Mouse (Mus musculus) myocyte (in vitro differentiated cells): ENCODE measurements around the gene Lalba. TPM values are rescaled to one million over a fixed set of nuclear protein-coding genes. Genes with fewer than 3 reads are reported as not detected.

ENCODE experiments used
- H3K27me3 ChIP-seq: one replicate; pipeline ENCODE4 v1.6.1; 2011; ENCODE audit not compliant: control insufficient read depth, insufficient read depth, insufficient read length
- H3K36me3 ChIP-seq: one replicate; pipeline ENCODE4 v1.6.1; 2011; ENCODE audit not compliant: control insufficient read depth, insufficient read depth
- H3K4me2 ChIP-seq: one replicate; pipeline ENCODE4 v1.6.1; 2011; ENCODE audit warnings: low read depth, control low read depth
- H3K4me3 ChIP-seq: one replicate; pipeline ENCODE4 v1.5.1; 2011; ENCODE audit warnings: mild to moderate bottlenecking, control low read depth, moderate library complexity
- H3K79me2 ChIP-seq: one replicate; pipeline ENCODE4 v1.6.1; 2011; ENCODE audit not compliant: control insufficient read depth, insufficient read depth
- H3ac ChIP-seq: one replicate; pipeline ENCODE4 v1.6.1; 2011; ENCODE audit not compliant: control insufficient read depth, insufficient read length
- CEBPB ChIP-seq: IDR thresholded peaks from 2 replicates; pipeline ENCODE4 v1.6.1; 2011; ENCODE audit warnings: mild to moderate bottlenecking, moderate library complexity; ENCODE audit not compliant: poor library complexity, insufficient read depth, severe bottlenecking
- E2F4 ChIP-seq: IDR thresholded peaks from one replicate; pipeline ENCODE4 v1.6.1; 2011; ENCODE audit warnings: mild to moderate bottlenecking, control low read depth, moderate library complexity; ENCODE audit not compliant: insufficient read depth
- MAX ChIP-seq: IDR thresholded peaks from one replicate; pipeline ENCODE4 v1.6.1; 2011; ENCODE audit warnings: low read depth, mild to moderate bottlenecking, control low read depth
- MYOD1 ChIP-seq, 3 experiments: IDR thresholded peaks; one replicate each; pipeline ENCODE4 v1.6.1; 2011; ENCODE audit warnings: control low read depth in 2 of 3, low read depth in 2 of 3, mild to moderate bottlenecking in 2 of 3, moderate library complexity in 1 of 3; ENCODE audit not compliant: insufficient read length in 2 of 3, control insufficient read depth in 1 of 3
- MYOG ChIP-seq, 3 experiments: IDR thresholded peaks; one replicate each; pipeline ENCODE4 v1.6.1; 2011; ENCODE audit warnings: control low read depth in 2 of 3, low read depth in 2 of 3, mild to moderate bottlenecking in 2 of 3; ENCODE audit not compliant: insufficient read length in 2 of 3, control insufficient read depth in 1 of 3, insufficient read depth in 1 of 3
- POLR2A ChIP-seq: IDR thresholded peaks from one replicate; pipeline ENCODE4 v1.6.1; 2011; ENCODE audit warnings: low read depth, mild to moderate bottlenecking, control low read depth, moderate library complexity; ENCODE audit not compliant: insufficient read length
- POLR2AphosphoS2 ChIP-seq: IDR thresholded peaks from one replicate; pipeline ENCODE4 v1.6.1; 2011; ENCODE audit warnings: low read depth, control low read depth; ENCODE audit not compliant: insufficient read length
- REST ChIP-seq: IDR thresholded peaks from one replicate; pipeline ENCODE4 v1.6.1; 2011; ENCODE audit warnings: mild to moderate bottlenecking, control low read depth, moderate library complexity; ENCODE audit not compliant: insufficient read depth, insufficient read length
- SRF ChIP-seq: IDR thresholded peaks from one replicate; pipeline ENCODE4 v1.6.1; 2011; ENCODE audit warnings: low read depth; ENCODE audit not compliant: control insufficient read depth, insufficient read length
- TCF12 ChIP-seq: IDR thresholded peaks from one replicate; pipeline ENCODE4 v1.6.1; 2011; ENCODE audit warnings: mild to moderate bottlenecking, control low read depth; ENCODE audit not compliant: poor library complexity, insufficient read depth, severe bottlenecking
- TCF3 ChIP-seq: IDR thresholded peaks from one replicate; pipeline ENCODE4 v1.6.1; 2011; ENCODE audit warnings: low read depth, control low read depth; ENCODE audit not compliant: insufficient read length
- USF1 ChIP-seq: IDR thresholded peaks from one replicate; pipeline ENCODE4 v1.6.1; 2011; ENCODE audit warnings: low read depth, mild to moderate bottlenecking, control low read depth, moderate library complexity
- polyA plus RNA-seq: library from polyadenylated mRNA; unstranded; fragments of >200 nt; fragmentation: generic; extraction: Trizol; gene quantifications from one replicate; pipeline ENCODE4 v1.2.1, GENCODE M21; 2012; ENCODE audit warnings: missing spikeins

Gene Lalba
- polyA plus RNA-seq, 1 experiment = not detected

- Histone ChIP-seq H3ac (no peak overlapping the region), H3K4me3 (no peak overlapping the region), H3K27me3 (peaks cover 17% of the 10 kb centered on the region), H3K4me2 (no peak overlapping the region), H3K36me3 (no peaks in the 10 kb centered on the region), H3K79me2 (no peaks in the 10 kb centered on the region)
- TF ChIP-seq MYOG (IDR thresholded peaks at IDR 0.05; ENCODE audit: control insufficient read depth in 1 of 3, insufficient read depth in 1 of 3, insufficient read length in 2 of 3, low read depth in 2 of 3) (no peak), POLR2A (no peak), REST (no peak), MAX (no peak), TCF3 (no peak), POLR2AphosphoS2 (no peak), MYOD1 (IDR thresholded peaks at IDR 0.05; ENCODE audit: control insufficient read depth in 1 of 3, insufficient read length in 2 of 3, low read depth in 2 of 3) (no peak), CEBPB (no peak), E2F4 (no peak)
Observed at GRCm38 (mm10) chr15:98497631-98498030, 15.1 kb upstream of the Lalba start.

- Histone ChIP-seq H3K4me3 (no peak within 1 kb of the TSS), H3K79me2 (no peaks in the 10 kb centered on the region), H3K36me3 (no peaks in the 10 kb centered on the region), H3ac (no peak within 1 kb of the TSS), H3K27me3 (peaks cover 25% of the 10 kb centered on the region), H3K4me2 (no peak within 1 kb of the TSS)
- TF ChIP-seq USF1 (no peak), MYOD1 (IDR thresholded peaks at IDR 0.05; ENCODE audit: control insufficient read depth in 1 of 3, insufficient read length in 2 of 3, low read depth in 2 of 3) (no peak), SRF (no peak), E2F4 (no peak), POLR2A (no peak), TCF12 (no peak), REST (no peak), POLR2AphosphoS2 (no peak), MAX (no peak), CEBPB (no peak), MYOG (IDR thresholded peaks at IDR 0.05; ENCODE audit: control insufficient read depth in 1 of 3, insufficient read depth in 1 of 3, insufficient read length in 2 of 3, low read depth in 2 of 3) (no peak), TCF3 (no peak)
Observed at GRCm38 (mm10) chr15:98492102-98492501, 9.6 kb upstream of the Lalba start, which contains the start of gene Olfr279. TSS of gene Olfr279 (plus strand) at chr15:98492402.

DNA sequence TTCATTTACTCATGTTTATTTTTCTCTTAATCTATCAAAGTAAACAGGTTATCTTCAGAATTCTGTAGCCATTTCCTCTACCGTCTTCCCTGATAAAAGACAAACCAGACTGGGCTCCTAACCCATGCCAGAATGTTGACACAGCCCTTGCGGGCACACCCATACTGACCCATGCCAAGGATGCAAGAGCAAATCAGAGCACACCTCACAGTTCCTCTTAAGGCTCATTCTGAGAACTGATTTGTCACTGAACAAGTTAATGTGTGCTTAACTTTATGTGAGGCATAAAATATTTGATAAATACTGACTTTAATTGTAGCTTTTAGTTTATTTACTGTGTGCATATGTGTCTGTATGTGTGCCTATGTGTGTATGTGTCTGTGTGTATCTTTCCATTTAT lies 8.8 kb upstream of the Lalba start:
- TF ChIP-seq SRF = no peak
- no peak for TF ChIP-seq E2F4
- no peak for TF ChIP-seq CEBPB
- no peak for TF ChIP-seq MYOG (IDR thresholded peaks at IDR 0.05; ENCODE audit: control insufficient read depth in 1 of 3, insufficient read depth in 1 of 3, insufficient read length in 2 of 3, low read depth in 2 of 3)
- TF ChIP-seq TCF3 = no peak
- no peak for TF ChIP-seq POLR2AphosphoS2
- no peak for TF ChIP-seq USF1
- TF ChIP-seq MYOD1 (IDR thresholded peaks at IDR 0.05; ENCODE audit: control insufficient read depth in 1 of 3, insufficient read length in 2 of 3, low read depth in 2 of 3) = no peak
- TF ChIP-seq POLR2A = no peak
- no peak for TF ChIP-seq REST
- Histone ChIP-seq H3K4me2 (no peak overlapping the region), H3K79me2 (no peaks in the 10 kb centered on the region), H3ac (no peak overlapping the region), H3K36me3 (no peaks in the 10 kb centered on the region), H3K27me3 (peaks cover 25% of the 10 kb centered on the region), H3K4me3 (no peak overlapping the region)

DNA sequence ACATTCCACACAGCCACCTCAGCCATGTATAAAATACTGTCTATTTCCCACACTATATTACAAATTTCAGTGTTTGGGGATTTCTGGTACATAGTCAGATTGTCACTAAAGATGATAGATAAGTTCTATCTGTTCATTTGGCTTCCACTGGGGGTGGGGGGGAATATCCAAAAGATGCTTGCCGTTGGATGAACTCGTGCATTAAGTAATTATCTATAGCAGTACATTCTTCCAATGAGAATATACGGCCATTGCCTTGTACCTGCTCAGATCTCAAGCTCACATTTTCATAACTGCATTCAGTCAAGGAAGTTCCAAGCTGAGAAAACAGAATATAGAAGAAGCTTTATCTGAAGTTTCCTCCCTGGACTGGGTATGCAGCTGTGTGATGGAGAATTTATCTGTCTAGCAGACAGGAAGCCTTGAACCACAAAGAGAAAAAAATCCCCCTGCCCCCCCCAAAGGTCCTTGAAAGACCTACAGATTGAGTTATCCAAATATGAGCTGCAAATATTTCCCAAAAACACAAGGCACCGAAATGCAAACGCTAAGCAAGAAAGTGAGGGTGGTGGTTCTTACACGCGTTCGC lies 4.0 kb upstream of the Lalba start:
- Histone ChIP-seq H3K36me3 (no peaks in the 10 kb centered on the region), H3K4me2 (no peak overlapping the region), H3K27me3 (peaks cover 27% of the 10 kb centered on the region), H3ac (no peak overlapping the region), H3K4me3 (no peak overlapping the region), H3K79me2 (no peaks in the 10 kb centered on the region)
- TF ChIP-seq MYOD1 (IDR thresholded peaks at IDR 0.05; ENCODE audit: control insufficient read depth in 1 of 3, insufficient read length in 2 of 3, low read depth in 2 of 3) (no peak), MYOG (IDR thresholded peaks at IDR 0.05; ENCODE audit: control insufficient read depth in 1 of 3, insufficient read depth in 1 of 3, insufficient read length in 2 of 3, low read depth in 2 of 3) (no peak), MAX (no peak), SRF (no peak), E2F4 (no peak), TCF12 (no peak), TCF3 (no peak)
